Mouse (Mus musculus) heart, embryonic 12.5 days (tissue): ENCODE results near the gene Ugt1a7c. TPM values are rescaled to one million over a fixed set of nuclear protein-coding genes. Genes with fewer than 3 reads are reported as not detected.
"Not testable (repeated sequence)": the region's sequence is repeated elsewhere in the genome, so short reads cannot be mapped to it uniquely, and the experiment has no call there.

ENCODE experiments used
- ATAC-seq: fragments of 200-750 bp; cut with Nextera tagmentation; 2 replicates; pipeline ENCODE4 v1.8.0; 2017; ENCODE audit warnings: moderate TSS enrichment, moderate library complexity; ENCODE audit not compliant: insufficient number of reproducible peaks, low FRiP score
- H3K27ac ChIP-seq: fragments of 300-500 bp; sonication (generic); 2 replicates; pipeline ENCODE4 v1.5.1; 2016; ENCODE audit warnings: mild to moderate bottlenecking, moderate library complexity; ENCODE audit not compliant: poor library complexity, severe bottlenecking
- H3K27me3 ChIP-seq: fragments of 300-500 bp; sonication (generic); replicated peaks from 2 replicates; pipeline ENCODE4 v1.6.1; 2016; ENCODE audit warnings: mild to moderate bottlenecking, moderate library complexity
- H3K36me3 ChIP-seq: fragments of 300-500 bp; sonication (generic); 2 replicates; pipeline ENCODE4 v1.6.1; 2016; ENCODE audit warnings: mild to moderate bottlenecking, moderate library complexity
- H3K4me1 ChIP-seq: fragments of 300-500 bp; sonication (generic); replicated peaks from 2 replicates; pipeline ENCODE4 v1.6.1; 2016; ENCODE audit warnings: mild to moderate bottlenecking
- H3K4me2 ChIP-seq: fragments of 300-500 bp; sonication (generic); 2 replicates; pipeline ENCODE4 v1.6.1; 2016; ENCODE audit warnings: mild to moderate bottlenecking, moderate library complexity
- H3K4me3 ChIP-seq: fragments of 300-500 bp; sonication (generic); 2 replicates; pipeline ENCODE4 v1.5.1; 2016; ENCODE audit warnings: mild to moderate bottlenecking
- H3K9ac ChIP-seq: fragments of 300-500 bp; sonication (generic); 2 replicates; pipeline ENCODE4 v1.6.1; 2016; ENCODE audit warnings: mild to moderate bottlenecking, moderate library complexity
- H3K9me3 ChIP-seq: fragments of 300-500 bp; sonication (generic); replicated peaks from 2 replicates; pipeline ENCODE4 v1.6.1; 2016; ENCODE audit warnings: mild to moderate bottlenecking, moderate library complexity
- WGBS: fragments of 180-500 bp; shearing (Covaris S2); methylation state at CpG from one replicate; pipeline ENCODE4 v1.1.7; 2016; 5-methylcytosine and 5-hydroxymethylcytosine counted together
- polyA plus RNA-seq: library from polyadenylated mRNA; unstranded; fragments of >200 nt; fragmentation: Nextera tagmentation; extraction: Ambion mirVana; gene quantifications from 2 replicates; pipeline ENCODE4 v1.2.1, GENCODE M21; 2016

Ugt1a7c gene
- 0.58 and 0.78 TPM in 2 replicates for polyA plus RNA-seq

- ATAC-seq, result no peak
- Histone ChIP-seq H3K27ac (no peak within 1 kb of the TSS), H3K27me3 (no peaks in the 10 kb centered on the region), H3K9me3 (no peaks in the 10 kb centered on the region), H3K4me3 (no peak within 1 kb of the TSS), H3K9ac (no peak within 1 kb of the TSS), H3K36me3 (no peaks in the 10 kb centered on the region), H3K4me2 (no peak within 1 kb of the TSS), H3K4me1 (0 out of 2 replicates have a peak, but pooled peaks cover 2% of the 10 kb centered on the region)
- 62% methylated on average over 10 of the region's 10 CpGs for WGBS
Measured at GRCm38 (mm10) chr1:88094941-88095492, at the start of gene Ugt1a7c. Ugt1a7c (plus strand) TSS chr1:88095062.

- H3K4me1 ChIP-seq, H3K9me3 ChIP-seq, H3K27ac ChIP-seq, H3K4me2 ChIP-seq, H3K4me3 ChIP-seq, H3K36me3 ChIP-seq, H3K27me3 ChIP-seq, H3K9ac ChIP-seq, ATAC-seq: not testable (repeated sequence)
- WGBS, result 73% methylated on average over 2 of the region's 2 CpGs
Measured at GRCm38 (mm10) chr1:88047408-88047807, 47.5 kb upstream of the Ugt1a7c start.

- Histone ChIP-seq H3K4me3 (no peak within 1 kb of the TSS), H3K4me2 (no peak within 1 kb of the TSS), H3K9me3 (no peaks in the 10 kb centered on the region), H3K9ac (no peak within 1 kb of the TSS), H3K36me3 (no peaks in the 10 kb centered on the region), H3K27me3 (no peaks in the 10 kb centered on the region), H3K27ac (no peak within 1 kb of the TSS), H3K4me1 (no peaks in the 10 kb centered on the region)
- no peak for ATAC-seq
- 71% methylated on average over 1 of the region's 1 CpGs for WGBS
Measured at GRCm38 (mm10) chr1:88055088-88055487, 39.8 kb upstream of the Ugt1a7c start, which contains the start of gene Ugt1a10. Ugt1a10 (plus strand) TSS chr1:88055388.

GRCm38 (mm10) chr1:88066472-88067102 lies 28.3 kb upstream of the Ugt1a7c start:
- H3K4me3 ChIP-seq, H3K4me1 ChIP-seq, H3K4me2 ChIP-seq, ATAC-seq, H3K9me3 ChIP-seq, H3K36me3 ChIP-seq, H3K27ac ChIP-seq, H3K9ac ChIP-seq, H3K27me3 ChIP-seq: not testable (repeated sequence)
- 48% methylated on average over 1 of the region's 2 CpGs for WGBS

- 69% methylated on average over 2 of the region's 2 CpGs for WGBS
- Histone ChIP-seq H3K27ac (no peak within 1 kb of the TSS), H3K9me3 (no peaks in the 10 kb centered on the region), H3K36me3 (no peaks in the 10 kb centered on the region), H3K4me1 (no peaks in the 10 kb centered on the region), H3K9ac (no peak within 1 kb of the TSS), H3K4me2 (no peak within 1 kb of the TSS), H3K4me3 (no peak within 1 kb of the TSS), H3K27me3 (no peaks in the 10 kb centered on the region)
- no peak for ATAC-seq
Measured at GRCm38 (mm10) chr1:88070495-88070894, 24.4 kb upstream of the Ugt1a7c start, which contains the start of gene Ugt1a9. Ugt1a9 (plus strand) TSS chr1:88070800.

GRCm38 (mm10) chr1:88070902-88071301 lies 24.0 kb upstream of the Ugt1a7c start:
- 74% methylated on average over 4 of the region's 4 CpGs for WGBS
- Histone ChIP-seq H3K36me3 (no peaks in the 10 kb centered on the region), H3K4me1 (no peaks in the 10 kb centered on the region), H3K9me3 (no peaks in the 10 kb centered on the region), H3K27me3 (no peaks in the 10 kb centered on the region), H3K4me3 (no peak overlapping the region), H3K27ac (no peak overlapping the region), H3K9ac (no peak overlapping the region), H3K4me2 (no peak overlapping the region)
- ATAC-seq, result no peak

- H3K9ac ChIP-seq, result no peak overlapping the region
- no peak for ATAC-seq
- no peaks in the 10 kb centered on the region for H3K4me1 ChIP-seq
- H3K4me2 ChIP-seq, result no peak overlapping the region
- no peak overlapping the region for H3K27ac ChIP-seq
- no peaks in the 10 kb centered on the region for H3K36me3 ChIP-seq
- 76% methylated on average over 2 of the region's 2 CpGs for WGBS
- H3K9me3 ChIP-seq, result no peaks in the 10 kb centered on the region
- H3K4me3 ChIP-seq, result no peak overlapping the region
- H3K27me3 ChIP-seq, result no peaks in the 10 kb centered on the region
Measured at GRCm38 (mm10) chr1:88074471-88074870, 20.4 kb upstream of the Ugt1a7c start.

GRCm38 (mm10) chr1:88077128-88077527 lies 17.7 kb upstream of the Ugt1a7c start:
- no peaks in the 10 kb centered on the region for H3K27me3 ChIP-seq
- no peaks in the 10 kb centered on the region for H3K9me3 ChIP-seq
- H3K4me2 ChIP-seq, result no peak overlapping the region
- no peak overlapping the region for H3K27ac ChIP-seq
- WGBS, result 78% methylated on average over 1 of the region's 1 CpGs
- H3K36me3 ChIP-seq, result no peaks in the 10 kb centered on the region
- no peak for ATAC-seq
- H3K4me3 ChIP-seq, result no peak overlapping the region
- no peak overlapping the region for H3K9ac ChIP-seq
- no peaks in the 10 kb centered on the region for H3K4me1 ChIP-seq

- Histone ChIP-seq H3K27ac (no peak overlapping the region), H3K9me3 (no peaks in the 10 kb centered on the region), H3K4me2 (no peak overlapping the region), H3K9ac (no peak overlapping the region), H3K4me3 (no peak overlapping the region), H3K4me1 (no peaks in the 10 kb centered on the region), H3K36me3 (no peaks in the 10 kb centered on the region), H3K27me3 (no peaks in the 10 kb centered on the region)
- ATAC-seq, result no peak
- 82% methylated on average over 1 of the region's 1 CpGs for WGBS
Measured at GRCm38 (mm10) chr1:88081670-88082069, 13.2 kb upstream of the Ugt1a7c start.

- Histone ChIP-seq H3K4me3 (no peak overlapping the region), H3K27me3 (no peaks in the 10 kb centered on the region), H3K9me3 (no peaks in the 10 kb centered on the region), H3K9ac (no peak overlapping the region), H3K27ac (no peak overlapping the region), H3K4me2 (no peak overlapping the region), H3K4me1 (no peaks in the 10 kb centered on the region), H3K36me3 (no peaks in the 10 kb centered on the region)
- WGBS, result 51% methylated on average over 1 of the region's 1 CpGs
- no peak for ATAC-seq
Measured at GRCm38 (mm10) chr1:88086125-88086524, 8.7 kb upstream of the Ugt1a7c start.

- Histone ChIP-seq H3K4me2 (no peak within 1 kb of the TSS), H3K27ac (no peak within 1 kb of the TSS), H3K4me1 (no peaks in the 10 kb centered on the region), H3K27me3 (no peaks in the 10 kb centered on the region), H3K36me3 (no peaks in the 10 kb centered on the region), H3K9me3 (no peaks in the 10 kb centered on the region), H3K9ac (no peak within 1 kb of the TSS), H3K4me3 (no peak within 1 kb of the TSS)
- WGBS, result 60% methylated on average over 3 of the region's 3 CpGs
- no peak for ATAC-seq
Measured at GRCm38 (mm10) chr1:88087513-88087912, 7.3 kb upstream of the Ugt1a7c start, which contains the start of gene Ugt1a8. Ugt1a8 (plus strand) TSS chr1:88087813.

GRCm38 (mm10) chr1:88092341-88092740 lies 2.5 kb upstream of the Ugt1a7c start:
- no peak for ATAC-seq
- no peak overlapping the region for H3K9ac ChIP-seq
- H3K4me2 ChIP-seq, result no peak overlapping the region
- no peaks in the 10 kb centered on the region for H3K36me3 ChIP-seq
- H3K27me3 ChIP-seq, result no peaks in the 10 kb centered on the region
- H3K4me1 ChIP-seq, result 0 out of 2 replicates have a peak, but pooled peaks cover 2% of the 10 kb centered on the region
- no peak overlapping the region for H3K4me3 ChIP-seq
- no peaks in the 10 kb centered on the region for H3K9me3 ChIP-seq
- H3K27ac ChIP-seq, result no peak overlapping the region
